ENCODE assay signal across 16 mouse cellular contexts in the genomic region with DNA sequence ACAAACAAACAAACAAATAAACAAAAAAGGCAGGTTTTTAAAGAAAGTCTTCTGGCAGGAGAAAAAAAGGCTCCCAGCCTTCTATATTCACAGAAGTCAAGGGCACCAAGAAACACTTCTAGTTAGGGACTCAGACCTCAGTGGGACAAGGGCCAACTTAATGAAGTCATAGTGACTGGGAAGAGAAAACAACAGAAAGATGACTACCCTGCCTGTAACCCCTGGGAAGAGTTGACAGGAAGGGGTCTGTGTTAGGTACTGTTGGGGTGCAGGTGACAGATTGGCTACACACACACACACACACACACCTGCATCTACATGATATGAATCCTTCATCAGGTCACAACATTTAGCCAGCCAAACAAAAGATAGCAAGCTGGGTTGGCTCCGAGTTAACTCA. TPM values are rescaled to one million over a fixed set of nuclear protein-coding genes. Genes with fewer than 3 reads are reported as not detected.
DNase-seq lines count a peak whose midpoint lies in the region; ATAC-seq and TF ChIP-seq lines count a peak whose summit lies in the region.
"Had no signal": no experiment of that assay in that cellular context is flagged by ENCODE, and none has a peak within 500 bp of the region (broad histone marks: within the 10 kb centered on the region; RNA-seq: fewer than 3 reads in every experiment).

No protein-coding gene starts in this region.

- no peaks in the 10 kb centered on the region for H3K9me3 ChIP-seq in forebrain, embryonic 15.5 days
- H3K9me3 ChIP-seq in midbrain, embryonic 10.5 days (replicated peaks), result no peaks in the 10 kb centered on the region
- H3K9me3 ChIP-seq: heart, embryonic 10.5 days had no signal

- peaks cover 33% of the 10 kb centered on the region for H3K4me1 ChIP-seq in forebrain, embryonic 15.5 days
- H3K4me1 ChIP-seq in midbrain, embryonic 10.5 days, result peaks cover 17% of the 10 kb centered on the region
- H3K4me1 ChIP-seq in olfactory bulb, adult 2 months (ENCODE audit: control insufficient read depth, insufficient read depth, low read length), result peaks cover 9% of the 10 kb centered on the region
- H3K4me1 ChIP-seq: heart, embryonic 10.5 days had no signal

- peaks cover 14% of the 10 kb centered on the region for H3K36me3 ChIP-seq in forebrain, embryonic 15.5 days
- no peaks in the 10 kb centered on the region for H3K36me3 ChIP-seq in midbrain, embryonic 10.5 days
- H3K36me3 ChIP-seq: heart, embryonic 10.5 days had no signal

- DNase-seq in left cerebral cortex, adult 2 months (ENCODE audit: extremely low spot score in 1 of 2, low spot score in 2 of 2), result no peak
- DNase-seq in left cerebral cortex, postnatal 36 days (ENCODE audit: low spot score in 2 of 2), result no peak
- no peak for DNase-seq in midbrain, embryonic 10.5 days (ENCODE audit: low spot score)
- DNase-seq in gastrocnemius, postnatal 10 days, result no peak
- DNase-seq in kidney, postnatal 14 days, result no peak
- DNase-seq: adrenal gland, postnatal 10 days; gastrocnemius, adult 2 months; thymus, postnatal 25 days had no signal

- H3K4me2 ChIP-seq in forebrain, embryonic 15.5 days (replicated peaks), result no peak overlapping the region

- H3K4me3 ChIP-seq in left cerebral cortex, adult 2 months, result no peak overlapping the region
- no peak overlapping the region for H3K4me3 ChIP-seq in forebrain, embryonic 15.5 days
- no peak overlapping the region for H3K4me3 ChIP-seq in midbrain, embryonic 10.5 days
- H3K4me3 ChIP-seq in olfactory bulb, adult 2 months (ENCODE audit: insufficient read depth, low read depth, low read length), result no peak overlapping the region
- H3K4me3 ChIP-seq: gastrocnemius, adult 2 months; heart, embryonic 10.5 days; myocyte had no signal

- no peaks in the 10 kb centered on the region for H3K27me3 ChIP-seq in forebrain, embryonic 15.5 days
- H3K27me3 ChIP-seq in midbrain, embryonic 10.5 days (ENCODE audit: low read depth, poor library complexity, severe bottlenecking), result no peaks in the 10 kb centered on the region

- no peak overlapping the region for H3K9ac ChIP-seq in forebrain, embryonic 15.5 days (replicated peaks)
- H3K9ac ChIP-seq: liver, embryonic 14.5 days had no signal

- no peak for TF ChIP-seq CTCF in left cerebral cortex, adult 2 months (IDR thresholded peaks at IDR 0.05)
- no peak for TF ChIP-seq CTCF in olfactory bulb, adult 2 months (IDR thresholded peaks at IDR 0.05; ENCODE audit: insufficient read depth, low read depth, low read length)

- no peak for TF ChIP-seq POLR2A in olfactory bulb, adult 2 months (IDR thresholded peaks at IDR 0.05; ENCODE audit: insufficient read depth, low read depth, low read length)

- 25% methylated on average over 1 of the region's 1 CpGs for WGBS in forebrain, embryonic 15.5 days
- WGBS in midbrain, embryonic 10.5 days, result 93% methylated on average over 1 of the region's 1 CpGs
- 58% methylated on average over 1 of the region's 1 CpGs for WGBS in olfactory bulb, adult 2 months

- no peak for ATAC-seq in forebrain, embryonic 15.5 days (replicated peaks)
- ATAC-seq in erythroblast, adult 5-6 weeks (replicated peaks; ENCODE audit: low FRiP score, poor library complexity, severe bottlenecking), result no peak

- intact Hi-C loops in left cerebral cortex, adult 2 months (cut with DNase I), result no loop called here
- intact Hi-C loops in left cerebral cortex, postnatal 36 days (cut with DNase I), result no loop called here

- peak overlapping the region; percentile 74 for H3K27ac ChIP-seq in left cerebral cortex, adult 2 months
- peak overlapping the region; percentile 95 for H3K27ac ChIP-seq in forebrain, embryonic 15.5 days (replicated peaks)
- peak overlapping the region; percentile 65 for H3K27ac ChIP-seq in midbrain, embryonic 10.5 days (replicated peaks)
- H3K27ac ChIP-seq in olfactory bulb, adult 2 months (ENCODE audit: insufficient read depth, low read depth, low read length), result peak overlapping the region; percentile 58
- H3K27ac ChIP-seq: gastrocnemius, adult 2 months; heart, embryonic 10.5 days; liver, embryonic 14.5 days had no signal

RNA-seq across cellular contexts. Expression of a gene that starts 25.1 kb away (rescaled TPM):
- total RNA-seq in left cerebral cortex, adult 2 months (2021), result 10 to 100 TPM; 18.5 to 21.5 TPM
- 10 to 100 TPM; 18.1 to 18.5 TPM for total RNA-seq in left cerebral cortex, postnatal 36 days (2021)
- 25.9 and 26.3 TPM in 2 replicates for polyA plus RNA-seq in forebrain, embryonic 15.5 days (2015; fragmentation: Nextera tagmentation; extraction: Ambion mirVana)
- 9.2 and 20.5 TPM in 2 replicates for polyA plus RNA-seq in midbrain, embryonic 10.5 days (2016; fragmentation: Nextera tagmentation; extraction: Ambion mirVana)
- polyA plus RNA-seq in olfactory bulb, adult 2 months (2012; ENCODE audit: insufficient read depth, insufficient read length, low replicate concordance, missing spikeins), result not detected in 2 replicates
- 6.3 and 12.1 TPM in 2 replicates for total RNA-seq in erythroblast, adult 5-6 weeks (2015; ENCODE audit: low replicate concordance)
- 16.0 and 17.6 TPM in 2 replicates for total RNA-seq in erythroblast, adult 5-6 weeks (2017; ENCODE audit: low replicate concordance)
- 10 to 100 TPM; 18.0 to 22.1 TPM for total RNA-seq in gastrocnemius, postnatal 10 days (2021)
- polyA plus RNA-seq: myocyte had no signal

RNA-seq across cellular contexts. Expression of a gene that starts 34.8 kb away (rescaled TPM):
- total RNA-seq in left cerebral cortex, adult 2 months (2021), result 10 to 100 TPM; 49.5 to 56.7 TPM
- total RNA-seq in left cerebral cortex, postnatal 36 days (2021), result 10 to 100 TPM; 46.2 to 62.4 TPM
- 40.9 and 41.0 TPM in 2 replicates for polyA plus RNA-seq in forebrain, embryonic 15.5 days (2015; fragmentation: Nextera tagmentation; extraction: Ambion mirVana)
- 35.6 and 38.6 TPM in 2 replicates for polyA plus RNA-seq in midbrain, embryonic 10.5 days (2016; fragmentation: Nextera tagmentation; extraction: Ambion mirVana)
- polyA plus RNA-seq in olfactory bulb, adult 2 months (2012; ENCODE audit: insufficient read depth, insufficient read length, low replicate concordance, missing spikeins), result not detected in 2 replicates
- total RNA-seq in erythroblast, adult 5-6 weeks (2015; ENCODE audit: low replicate concordance), result 3.6 and 15.9 TPM in 2 replicates
- 14.1 and 20.7 TPM in 2 replicates for total RNA-seq in erythroblast, adult 5-6 weeks (2017; ENCODE audit: low replicate concordance)
- total RNA-seq in gastrocnemius, postnatal 10 days (2021), result 10 to 100 TPM; 21.1 to 23.0 TPM

RNA-seq across cellular contexts. Expression of a gene that starts 46.0 kb away (rescaled TPM):
- under 1 TPM in 1 of 2 experiments, not detected in 1; 0.11 TPM for total RNA-seq in left cerebral cortex, adult 2 months (2021)
- under 1 TPM in 1 of 2 experiments, not detected in 1; 0.09 TPM for total RNA-seq in left cerebral cortex, postnatal 36 days (2021)
- polyA plus RNA-seq in forebrain, embryonic 15.5 days (2015; fragmentation: Nextera tagmentation; extraction: Ambion mirVana), result not detected in 2 replicates
- 0.19 and 0.56 TPM in 2 replicates for polyA plus RNA-seq in midbrain, embryonic 10.5 days (2016; fragmentation: Nextera tagmentation; extraction: Ambion mirVana)
- polyA plus RNA-seq in olfactory bulb, adult 2 months (2012; ENCODE audit: insufficient read depth, insufficient read length, low replicate concordance, missing spikeins), result not detected in 2 replicates
- total RNA-seq in erythroblast, adult 5-6 weeks (2015; ENCODE audit: low replicate concordance), result not detected in 2 replicates
- total RNA-seq in erythroblast, adult 5-6 weeks (2017; ENCODE audit: low replicate concordance), result 0.14 TPM in 1 of 2 replicates, not detected in the other
- not detected for total RNA-seq in gastrocnemius, postnatal 10 days (2021)
- total RNA-seq: adrenal gland, postnatal 10 days; gastrocnemius, adult 2 months; hematopoietic stem cell, adult 5-6 weeks had no signal
- polyA plus RNA-seq: heart, embryonic 10.5 days; large intestine, adult 2 months; liver, embryonic 14.5 days; myocyte had no signal
